Mouse (Mus musculus): ENCODE results near the gene Eif4ebp2.

GRCm38 (mm10) chr10:61428416-61428815, 24.0 kb downstream of the Eif4ebp2 start:
- no peak for TF ChIP-seq POLR2A (IDR thresholded peaks at IDR 0.05; ENCODE audit: insufficient read depth, low read depth, low read length)
- no peak for TF ChIP-seq CTCF (IDR thresholded peaks at IDR 0.05; ENCODE audit: insufficient read depth, low read depth, low read length)
